Mouse (Mus musculus): ENCODE results near the gene St6gal1.

DNA sequence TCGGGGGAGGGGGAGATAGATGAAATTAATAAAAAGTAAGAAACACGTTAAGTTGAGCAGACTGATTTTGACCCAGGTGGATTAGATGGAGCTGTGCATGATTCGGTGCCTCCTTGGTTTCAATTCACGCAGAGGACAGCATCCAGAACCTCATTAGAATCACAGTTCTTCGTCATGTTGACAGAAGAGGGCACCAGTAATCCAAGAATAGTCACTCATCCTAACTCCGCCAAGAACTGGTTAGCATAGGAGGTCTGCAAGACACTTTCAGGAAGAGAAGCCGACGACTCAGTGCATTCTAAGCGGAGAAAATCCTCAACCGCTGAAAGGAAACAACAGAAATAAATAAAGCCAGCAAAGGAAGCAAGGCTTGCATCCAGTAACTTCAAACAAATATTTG, 151.6 kb downstream of the St6gal1 start:
- TF ChIP-seq CTCF (IDR thresholded peaks at IDR 0.05; ENCODE audit: extremely low read depth, insufficient read depth, low read length) (no peak), POLR2A (IDR thresholded peaks at IDR 0.05; ENCODE audit: extremely low read depth, insufficient read depth, low read length) (no peak)
